Mouse (Mus musculus) limb, embryonic 15.5 days (tissue): Measurements from ENCODE around the gene Suclg1. TPM values are rescaled to one million over a fixed set of nuclear protein-coding genes. Genes with fewer than 3 reads are reported as not detected.

Experiments
- ATAC-seq: fragments of 200-750 bp; cut with Nextera tagmentation; 2 replicates; pipeline ENCODE4 v1.8.0; 2017; ENCODE audit warnings: low read depth, moderate TSS enrichment; ENCODE audit not compliant: insufficient number of reproducible peaks, low FRiP score, low TSS enrichment
- H3K27ac ChIP-seq: fragments of 300-500 bp; sonication (generic); 2 replicates; pipeline ENCODE4 v1.5.1; 2015; ENCODE audit warnings: moderate library complexity, mild to moderate bottlenecking, inconsistent platforms
- H3K27me3 ChIP-seq: fragments of 300-500 bp; sonication (generic); 2 replicates; pipeline ENCODE4 v1.6.1; 2015; ENCODE audit warnings: inconsistent platforms
- H3K36me3 ChIP-seq: fragments of 300-500 bp; sonication (generic); 2 replicates; pipeline ENCODE4 v1.6.1; 2015; ENCODE audit warnings: inconsistent platforms
- H3K4me1 ChIP-seq: fragments of 300-500 bp; sonication (generic); 2 replicates; pipeline ENCODE4 v1.6.1; 2015; ENCODE audit warnings: inconsistent platforms
- H3K4me2 ChIP-seq: fragments of 300-500 bp; sonication (generic); 2 replicates; pipeline ENCODE4 v1.6.1; 2015; ENCODE audit warnings: mild to moderate bottlenecking, inconsistent platforms
- H3K4me3 ChIP-seq: fragments of 300-500 bp; sonication (generic); 2 replicates; pipeline ENCODE4 v1.5.1; 2015; ENCODE audit warnings: mild to moderate bottlenecking, inconsistent platforms
- H3K9ac ChIP-seq: fragments of 300-500 bp; sonication (generic); 2 replicates; pipeline ENCODE4 v1.6.1; 2015; ENCODE audit warnings: inconsistent platforms
- H3K9me3 ChIP-seq: fragments of 300-500 bp; sonication (generic); 2 replicates; pipeline ENCODE4 v1.6.1; 2016; ENCODE audit warnings: inconsistent platforms
- WGBS: fragments of 180-500 bp; shearing (Covaris S2); methylation state at CpG from one replicate; pipeline ENCODE4 v1.1.7; 2015; 5-methylcytosine and 5-hydroxymethylcytosine counted together
- polyA plus RNA-seq: library from polyadenylated mRNA; unstranded; fragments of >200 nt; fragmentation: Nextera tagmentation; extraction: Ambion mirVana; gene quantifications from 2 replicates; pipeline ENCODE4 v1.2.1, GENCODE M21; 2015

Gene Suclg1
- polyA plus RNA-seq, 1 experiment from 2014 or later: 145 TPM

DNA sequence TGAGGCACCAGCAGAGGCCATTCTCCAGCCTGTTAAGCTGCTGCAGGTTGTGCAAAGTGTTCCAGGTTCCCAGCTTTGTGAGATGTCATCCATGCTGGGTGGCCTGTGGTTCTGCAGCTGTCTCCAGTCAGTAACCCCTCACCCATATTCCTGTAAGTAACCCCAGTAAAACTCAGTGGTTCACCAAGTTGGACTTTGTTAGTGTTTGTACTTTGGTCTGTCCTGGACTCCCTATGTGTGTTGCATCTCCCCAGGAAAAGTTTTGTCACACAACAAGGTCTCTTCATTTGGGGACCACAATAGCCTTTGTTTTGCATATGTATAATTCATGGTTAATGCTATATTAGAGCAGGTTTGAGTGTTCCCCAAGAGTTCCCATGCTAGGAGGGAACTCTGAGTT is 4.2 kb downstream of the Suclg1 start:
- Histone ChIP-seq H3K4me2 (no peak overlapping the region), H3K27ac (no peak overlapping the region), H3K4me3 (no peak overlapping the region), H3K27me3 (no peaks in the 10 kb centered on the region), H3K9ac (no peak overlapping the region), H3K9me3 (no peaks in the 10 kb centered on the region), H3K4me1 (peaks cover 13% of the 10 kb centered on the region), H3K36me3 (peaks cover 13% of the 10 kb centered on the region; the same call in 1 of the 2 replicates)
- no peak for ATAC-seq

DNA sequence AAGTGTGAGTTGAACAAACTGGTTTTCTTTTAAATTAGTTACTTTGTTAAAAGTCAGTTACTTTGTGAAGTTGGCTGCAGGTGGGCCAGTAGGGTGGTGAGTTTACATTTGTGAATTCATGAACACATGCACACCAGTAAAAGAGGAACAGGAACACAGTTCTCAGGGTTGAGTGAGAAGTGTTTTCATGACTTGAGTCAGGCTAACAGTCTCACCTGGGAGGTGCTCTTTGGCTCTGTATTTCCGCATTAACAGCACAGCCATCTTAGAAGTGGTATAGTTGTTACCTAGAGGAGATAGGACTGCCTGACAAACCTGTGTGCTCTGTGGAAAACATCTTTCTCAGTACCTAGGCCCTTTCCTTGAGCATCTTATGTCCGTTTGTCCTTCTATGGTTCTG is 4.8 kb downstream of the Suclg1 start:
- Histone ChIP-seq H3K9ac (no peak overlapping the region), H3K36me3 (peaks cover 18% of the 10 kb centered on the region), H3K27ac (no peak overlapping the region), H3K27me3 (no peaks in the 10 kb centered on the region), H3K4me2 (no peak overlapping the region), H3K4me1 (peaks cover 13% of the 10 kb centered on the region), H3K9me3 (no peaks in the 10 kb centered on the region), H3K4me3 (no peak overlapping the region)
- WGBS: 87% methylated on average over 2 of the region's 2 CpGs
- no peak for ATAC-seq

DNA sequence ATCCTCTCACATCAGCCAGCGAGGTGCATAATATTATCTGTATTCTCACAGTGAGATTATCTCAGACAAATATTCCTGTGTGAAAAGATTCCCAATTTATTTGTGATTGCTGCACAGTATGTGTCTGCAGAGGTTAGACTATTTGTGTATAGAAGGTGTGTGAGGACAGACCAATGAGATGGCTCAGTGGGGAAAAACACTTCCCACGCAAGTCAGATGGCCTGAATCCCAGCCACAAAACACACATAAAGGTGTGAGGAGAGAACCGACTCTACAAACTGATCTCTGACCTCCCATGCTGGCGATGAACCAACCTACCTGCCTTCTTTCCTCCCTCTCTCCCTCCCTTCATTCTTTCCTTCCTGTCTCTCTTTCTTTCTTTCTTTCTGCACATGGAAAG is 5.4 kb downstream of the Suclg1 start:
- Histone ChIP-seq H3K36me3 (peaks cover 19% of the 10 kb centered on the region), H3K4me2 (no peak overlapping the region), H3K9me3 (no peaks in the 10 kb centered on the region), H3K4me1 (peaks cover 13% of the 10 kb centered on the region), H3K9ac (no peak overlapping the region), H3K27me3 (no peaks in the 10 kb centered on the region), H3K27ac (no peak overlapping the region), H3K4me3 (no peak overlapping the region)
- no peak for ATAC-seq
- 82% methylated on average over 4 of the region's 4 CpGs for WGBS

DNA sequence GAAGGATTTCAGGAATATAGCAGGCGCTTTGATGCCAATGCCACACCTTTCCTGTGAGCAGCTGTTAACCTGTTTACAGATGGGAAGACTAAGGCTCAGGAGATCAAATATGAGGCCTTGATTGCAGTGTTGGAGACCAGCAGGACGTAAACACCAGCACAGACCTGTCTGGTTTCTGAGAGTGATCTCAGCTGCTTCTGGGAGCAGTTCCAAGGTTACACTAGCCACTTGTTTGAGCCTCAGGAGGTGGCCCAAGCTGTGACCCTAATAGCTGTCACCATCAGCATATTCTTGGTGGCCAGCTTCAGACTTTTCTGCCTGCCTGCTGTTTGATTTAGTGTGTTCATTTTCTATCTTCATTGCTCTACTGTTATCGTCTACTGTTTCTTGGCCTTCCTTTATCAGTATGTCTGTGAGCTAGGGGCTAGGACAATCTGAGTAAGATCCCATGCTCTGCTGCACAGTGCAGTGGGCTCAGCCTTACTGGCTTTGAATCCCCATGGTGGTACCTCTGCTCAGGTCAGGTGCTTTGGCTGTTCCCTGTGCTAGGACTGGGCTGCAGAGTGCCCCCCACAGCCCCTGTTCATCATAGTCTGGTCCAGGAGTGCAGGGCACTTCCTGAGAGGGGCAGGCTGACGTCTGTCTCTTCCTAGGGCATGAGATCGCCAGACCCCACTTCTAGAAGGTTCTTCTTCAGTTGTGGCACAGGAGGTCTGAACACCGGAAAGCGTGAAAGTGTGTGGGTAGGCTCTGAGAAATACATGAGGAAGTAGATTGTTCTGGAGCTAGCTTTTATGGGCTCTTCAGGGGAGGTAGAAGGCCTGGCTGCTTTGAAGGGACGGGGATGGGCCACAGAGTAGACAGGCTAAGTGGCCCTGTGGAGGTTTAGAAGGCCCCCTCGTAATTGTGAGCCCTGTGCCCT is 6.4 kb downstream of the Suclg1 start:
- no peak overlapping the region for H3K27ac ChIP-seq
- 66% methylated on average over 9 of the region's 9 CpGs for WGBS

DNA sequence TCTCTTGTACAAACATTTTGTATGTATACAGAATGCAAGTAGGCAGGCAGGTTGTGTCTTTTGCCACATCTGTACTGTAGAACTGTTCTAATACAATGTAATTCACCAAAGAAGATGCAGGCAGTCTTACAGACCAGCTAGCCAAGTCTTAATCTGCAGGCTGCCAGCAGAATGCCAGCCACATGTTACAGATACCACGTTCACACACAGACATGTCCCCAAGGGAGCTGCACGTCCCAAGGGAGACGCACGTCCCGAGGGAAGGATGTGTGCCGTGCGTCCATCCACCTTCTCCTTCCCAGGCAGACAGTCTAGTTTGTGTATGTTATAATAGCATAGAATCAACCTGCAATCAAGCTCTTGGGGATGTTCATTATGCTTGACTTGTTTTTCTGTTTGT is 8.9 kb downstream of the Suclg1 start:
- 89% methylated on average over 7 of the region's 7 CpGs for WGBS
- Histone ChIP-seq H3K27ac (no peak overlapping the region), H3K4me2 (no peak overlapping the region), H3K36me3 (peaks cover 40% of the 10 kb centered on the region), H3K9me3 (no peaks in the 10 kb centered on the region), H3K9ac (no peak overlapping the region), H3K27me3 (no peaks in the 10 kb centered on the region), H3K4me3 (no peak overlapping the region), H3K4me1 (peaks cover 6% of the 10 kb centered on the region)
- no peak for ATAC-seq

More for the DNA sequence above, 6.4 kb downstream of the Suclg1 start:
- no peaks in the 10 kb centered on the region for H3K27me3 ChIP-seq
- H3K9me3 ChIP-seq: no peaks in the 10 kb centered on the region
- H3K9ac ChIP-seq: no peak overlapping the region
- peaks cover 25% of the 10 kb centered on the region for H3K36me3 ChIP-seq
- H3K4me1 ChIP-seq: peaks cover 8% of the 10 kb centered on the region
- H3K4me2 ChIP-seq: no peak overlapping the region
- ATAC-seq: 0 out of 2 replicates have a peak, but pooled peaks have one; percentile 30
- no peak overlapping the region for H3K4me3 ChIP-seq

DNA sequence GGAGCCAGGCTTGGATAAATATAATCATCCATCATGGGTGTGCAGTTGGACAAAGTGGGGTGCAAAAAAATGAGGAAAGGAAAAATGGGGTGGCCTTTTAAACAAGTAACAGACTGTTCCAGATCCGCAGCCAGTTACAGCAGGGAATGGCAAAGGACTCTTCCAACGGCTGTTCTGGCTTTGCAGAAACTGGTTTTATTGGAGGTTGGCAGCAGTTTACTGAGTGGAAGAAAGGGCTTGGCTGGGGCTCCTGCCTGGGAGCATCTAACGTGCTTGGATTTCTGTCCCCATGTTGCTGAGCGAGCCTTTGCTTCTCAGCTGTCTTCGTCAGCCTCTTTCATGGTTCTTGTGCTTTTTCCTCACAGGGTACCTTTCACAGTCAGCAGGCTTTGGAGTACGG is 11.9 kb downstream of the Suclg1 start:
- Histone ChIP-seq H3K4me3 (no peak overlapping the region), H3K9me3 (no peaks in the 10 kb centered on the region), H3K4me2 (no peak overlapping the region), H3K36me3 (peaks cover 66% of the 10 kb centered on the region), H3K27me3 (no peaks in the 10 kb centered on the region), H3K4me1 (no peaks in the 10 kb centered on the region), H3K27ac (no peak overlapping the region), H3K9ac (no peak overlapping the region)
- ATAC-seq: no peak
- WGBS: 71% methylated on average over 6 of the region's 6 CpGs

DNA sequence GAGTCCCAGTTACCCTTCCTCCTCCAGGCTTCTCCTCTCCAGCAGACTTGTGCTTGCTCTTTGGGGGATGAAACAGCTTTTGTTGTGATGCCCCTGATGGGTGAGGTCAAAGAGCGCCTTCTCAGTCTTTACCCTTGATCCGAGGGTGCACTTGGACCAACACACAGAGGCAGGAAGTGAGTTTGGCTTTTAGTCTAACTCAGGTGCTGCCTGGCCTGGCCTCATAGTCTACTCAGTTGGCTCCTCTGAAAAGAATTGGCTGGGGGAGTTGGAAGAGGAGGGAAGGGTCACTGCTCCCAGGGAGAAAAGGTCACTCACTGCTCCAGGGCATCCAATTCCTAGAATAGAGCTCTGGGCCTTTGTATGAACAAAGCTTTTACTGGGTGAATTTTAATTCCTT is 16.6 kb downstream of the Suclg1 start:
- no peak overlapping the region for H3K27ac ChIP-seq
- H3K4me1 ChIP-seq: no peaks in the 10 kb centered on the region
- WGBS: 71% methylated on average over 2 of the region's 2 CpGs
- ATAC-seq: no peak
- no peak overlapping the region for H3K9ac ChIP-seq
- H3K27me3 ChIP-seq: no peaks in the 10 kb centered on the region
- no peak overlapping the region for H3K4me2 ChIP-seq
- H3K9me3 ChIP-seq: no peaks in the 10 kb centered on the region
- peaks cover 71% of the 10 kb centered on the region for H3K36me3 ChIP-seq
- H3K4me3 ChIP-seq: no peak overlapping the region

DNA sequence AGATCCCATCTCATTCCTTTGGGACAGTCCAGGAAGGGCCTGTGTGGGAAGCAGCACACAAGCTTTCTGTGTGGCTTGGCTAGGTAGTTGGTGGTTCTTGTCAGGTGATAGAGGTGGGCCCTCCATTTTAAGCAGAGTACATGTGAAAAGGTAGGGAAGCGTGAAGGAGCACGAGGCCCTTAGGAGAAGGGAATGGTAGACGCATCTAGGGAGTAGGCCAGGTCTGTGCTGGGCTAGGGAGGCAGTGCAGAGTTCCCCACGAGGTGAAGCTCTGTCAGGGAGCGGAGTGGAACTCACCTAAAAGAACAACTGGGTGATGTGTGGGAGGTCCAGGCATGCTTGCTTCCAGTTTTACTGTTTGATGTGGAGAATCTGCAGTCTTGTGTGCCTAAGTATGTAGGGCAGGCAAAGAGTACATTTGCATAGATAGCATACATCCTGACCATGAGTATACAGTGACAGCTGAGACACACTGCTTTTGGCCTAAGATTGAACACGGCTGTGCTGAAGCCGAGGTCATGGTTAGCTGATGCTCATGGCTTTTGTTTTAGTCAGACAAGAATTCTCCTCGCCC is 19.6 kb downstream of the Suclg1 start:
- H3K4me2 ChIP-seq: no peak overlapping the region

DNA sequence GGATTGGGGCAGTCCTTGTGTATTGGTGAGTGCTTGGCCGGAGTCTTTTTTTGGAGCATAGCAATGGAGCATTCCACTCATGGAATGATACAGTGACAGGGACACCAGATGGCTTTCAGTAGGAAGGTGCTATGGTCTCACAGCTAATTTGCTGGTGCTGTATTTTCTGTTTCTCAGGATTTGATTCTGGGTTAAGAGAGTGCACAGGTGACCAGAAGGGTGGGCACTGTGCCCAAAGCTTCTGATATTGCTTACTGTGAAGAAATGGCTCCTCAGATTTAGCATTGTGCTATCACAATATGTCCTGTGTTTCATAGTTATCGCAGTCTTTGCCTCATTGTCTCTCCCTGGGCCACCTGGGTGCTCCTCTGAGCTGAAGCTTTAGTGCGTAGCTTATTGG is 21.2 kb downstream of the Suclg1 start:
- no peaks in the 10 kb centered on the region for H3K4me1 ChIP-seq
- no peak overlapping the region for H3K4me2 ChIP-seq
- H3K4me3 ChIP-seq: no peak overlapping the region
- H3K27me3 ChIP-seq: no peaks in the 10 kb centered on the region
- H3K36me3 ChIP-seq: peaks cover 73% of the 10 kb centered on the region
- no peaks in the 10 kb centered on the region for H3K9me3 ChIP-seq
- H3K27ac ChIP-seq: no peak overlapping the region
- no peak for ATAC-seq
- WGBS: 97% methylated on average over 3 of the region's 3 CpGs
- no peak overlapping the region for H3K9ac ChIP-seq

More for the DNA sequence above, 19.6 kb downstream of the Suclg1 start:
- Histone ChIP-seq H3K36me3 (peaks cover 78% of the 10 kb centered on the region), H3K4me3 (no peak overlapping the region), H3K4me1 (no peaks in the 10 kb centered on the region), H3K27ac (no peak overlapping the region), H3K27me3 (no peaks in the 10 kb centered on the region), H3K9me3 (no peaks in the 10 kb centered on the region), H3K9ac (no peak overlapping the region)
- no peak for ATAC-seq
- WGBS: 95% methylated on average over 8 of the region's 8 CpGs

DNA sequence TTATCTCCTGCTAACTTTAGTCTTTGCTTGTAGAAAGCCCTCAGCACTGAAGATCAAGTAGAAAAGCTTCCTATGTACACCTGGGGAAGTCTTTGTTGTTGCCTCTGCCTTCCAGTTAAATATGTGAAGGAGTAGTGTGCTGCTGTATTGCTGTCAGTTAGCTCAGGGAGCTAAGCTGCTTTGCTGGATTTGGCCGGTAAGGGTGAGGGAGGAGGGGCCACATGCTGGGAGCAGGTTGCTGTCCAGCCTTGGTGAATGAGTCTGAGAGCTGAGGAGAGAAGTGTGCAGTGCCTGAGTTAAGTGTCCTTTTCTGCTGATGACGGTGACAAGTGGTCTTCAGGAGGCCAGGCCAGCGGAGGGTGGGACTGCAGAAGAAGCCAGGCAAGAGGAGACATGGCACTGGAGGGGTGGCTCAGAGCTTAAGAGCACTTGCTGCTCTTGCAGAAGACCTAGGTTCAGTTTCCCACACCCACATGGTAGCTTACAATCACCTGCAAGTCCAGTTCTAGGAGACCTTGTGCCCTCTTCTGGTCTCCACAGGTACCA is 23.4 kb downstream of the Suclg1 start:
- no peaks in the 10 kb centered on the region for H3K9me3 ChIP-seq
- peaks cover 77% of the 10 kb centered on the region for H3K36me3 ChIP-seq
- no peak for ATAC-seq
- whole genome bisulfite sequencing: 92% methylated on average over 3 of the region's 3 CpGs
- no peak overlapping the region for H3K4me3 ChIP-seq
- H3K27me3 ChIP-seq: no peaks in the 10 kb centered on the region
- no peaks in the 10 kb centered on the region for H3K4me1 ChIP-seq
- H3K9ac ChIP-seq: no peak overlapping the region
- H3K27ac ChIP-seq: no peak overlapping the region
- H3K4me2 ChIP-seq: no peak overlapping the region

DNA sequence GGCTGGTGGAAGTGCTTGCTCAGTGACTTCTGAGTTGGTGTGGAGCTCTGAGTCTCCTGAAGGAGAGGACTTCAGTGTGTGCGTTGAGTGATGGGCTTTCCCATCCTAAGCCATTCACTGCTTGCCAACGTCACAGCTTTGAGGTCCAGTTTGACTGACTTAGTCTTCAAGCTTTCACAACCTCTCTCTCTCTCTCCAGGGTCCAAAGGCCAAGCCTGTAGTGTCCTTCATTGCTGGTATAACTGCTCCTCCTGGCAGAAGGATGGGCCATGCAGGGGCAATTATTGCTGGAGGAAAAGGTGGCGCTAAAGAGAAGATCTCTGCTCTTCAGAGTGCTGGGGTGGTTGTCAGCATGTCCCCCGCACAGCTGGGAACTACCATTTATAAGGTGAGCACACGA is 26.8 kb downstream of the Suclg1 start:
- H3K27ac ChIP-seq: no peak overlapping the region
- no peak overlapping the region for H3K4me2 ChIP-seq
- no peak overlapping the region for H3K4me3 ChIP-seq
- no peak overlapping the region for H3K9ac ChIP-seq
- no peak for ATAC-seq
- peaks cover 75% of the 10 kb centered on the region for H3K36me3 ChIP-seq
- no peaks in the 10 kb centered on the region for H3K27me3 ChIP-seq
- WGBS: 85% methylated on average over 5 of the region's 5 CpGs
- no peaks in the 10 kb centered on the region for H3K9me3 ChIP-seq
- H3K4me1 ChIP-seq: no peaks in the 10 kb centered on the region

DNA sequence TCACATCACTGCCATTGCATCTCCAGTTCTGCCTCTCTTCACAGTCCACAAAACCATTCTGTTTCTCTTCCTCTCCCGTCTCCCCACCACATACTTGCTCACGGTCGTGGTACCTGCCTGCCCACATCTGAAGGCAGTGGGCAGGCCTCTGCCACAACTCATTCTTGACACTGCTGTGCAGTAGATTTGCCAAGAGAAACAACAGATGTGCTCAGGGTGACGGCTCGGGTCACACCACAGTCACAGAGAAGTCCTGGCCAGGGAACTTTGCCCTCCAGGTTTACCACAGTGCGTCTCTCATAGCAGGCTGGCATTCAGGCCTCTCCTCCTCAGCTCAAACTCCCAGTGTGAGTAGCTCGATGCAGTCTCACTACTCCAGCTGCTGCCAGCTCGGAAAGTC is 31.5 kb downstream of the Suclg1 start:
- no peaks in the 10 kb centered on the region for H3K9me3 ChIP-seq
- no peak overlapping the region for H3K4me3 ChIP-seq
- H3K27ac ChIP-seq: no peak overlapping the region
- H3K4me2 ChIP-seq: no peak overlapping the region
- ATAC-seq: no peak
- 66% methylated on average over 8 of the region's 8 CpGs for WGBS
- no peaks in the 10 kb centered on the region for H3K27me3 ChIP-seq
- H3K36me3 ChIP-seq: peaks cover 34% of the 10 kb centered on the region
- no peak overlapping the region for H3K9ac ChIP-seq
- no peaks in the 10 kb centered on the region for H3K4me1 ChIP-seq
